Mouse (Mus musculus) heart, embryonic 15.5 days (tissue): ENCODE results near the gene Fcer1a. TPM values are rescaled to one million over a fixed set of nuclear protein-coding genes. Genes with fewer than 3 reads are reported as not detected.

Experiments
- polyA plus RNA-seq: library from polyadenylated mRNA; unstranded; fragments of >200 nt; fragmentation: Nextera tagmentation; extraction: Ambion mirVana; gene quantifications from 2 replicates; pipeline ENCODE4 v1.2.1, GENCODE M21; 2015

Fcer1a gene
- polyA plus RNA-seq, 1 experiment from 2014 or later: not detected

Other genes with a start within 250 kb of the Fcer1a start
- gene Olfr1408, start 89.8 kb downstream of the Fcer1a start, polyA plus RNA-seq: not detected in 2 replicates
- gene Olfr1406, start 36.6 kb downstream of the Fcer1a start, polyA plus RNA-seq: not detected in 2 replicates
- not detected in 2 replicates for gene Olfr218, start 29.4 kb downstream of the Fcer1a start, polyA plus RNA-seq
- gene Olfr1404, start 14.8 kb downstream of the Fcer1a start, polyA plus RNA-seq: not detected in 2 replicates
- not detected in 2 replicates for gene Olfr418, start 38.8 kb upstream of the Fcer1a start, polyA plus RNA-seq
- not detected in 2 replicates for gene Mptx2, start 50.6 kb upstream of the Fcer1a start, polyA plus RNA-seq
- 0.60 and 1.8 TPM in 2 replicates for gene Ackr1, start 106.5 kb upstream of the Fcer1a start, polyA plus RNA-seq
- gene Aim2, start 123.7 kb upstream of the Fcer1a start, polyA plus RNA-seq: 1.1 and 2.7 TPM in 2 replicates
- gene Cadm3, start 140.5 kb upstream of the Fcer1a start, polyA plus RNA-seq: 0.25 and 0.52 TPM in 2 replicates